Mouse (Mus musculus) T-helper 17 cell (primary cell): ENCODE measurements around the gene Actrt3.
"Not testable (repeated sequence)": the region's sequence is repeated elsewhere in the genome, so short reads cannot be mapped to it uniquely, and the experiment has no call there.

Experiments
- in situ Hi-C, 2 experiments: fragments of 300-600 bp; cut with MboI, MseI; formaldehyde crosslinking; loops; 1 replicate in 1 of 2; 2 replicates in 1 of 2; pipeline ENCODE4 v1.15.1; 2025; ENCODE audit warnings: high pct_unique_total_duplicates in 2 of 2

The Actrt3 gene

DNA sequence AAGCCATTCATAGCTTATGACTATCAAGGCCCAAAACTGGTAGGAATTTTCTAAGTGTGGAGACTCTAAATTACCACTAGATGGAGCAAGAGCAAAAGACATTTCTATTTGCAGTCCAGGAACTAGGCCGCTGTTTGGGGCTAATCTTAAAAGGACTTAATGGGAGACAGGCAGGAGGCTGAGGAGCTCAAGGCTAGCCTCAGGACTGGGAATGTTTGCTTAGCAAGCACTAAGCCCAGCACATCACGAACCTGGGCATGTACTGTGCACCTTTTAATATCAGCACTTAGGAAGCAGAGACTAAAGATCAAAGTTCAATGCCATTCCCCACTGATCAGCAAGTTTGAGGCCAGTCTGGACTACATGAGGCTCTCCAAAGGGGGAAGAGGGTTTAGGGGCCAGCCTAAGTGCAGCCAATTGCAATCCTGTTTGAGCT is 7.3 kb downstream of the Actrt3 start:
- in situ Hi-C loops, result loop anchor here (25.0 kb wide), 2 partner anchors 1780 to 1805 kb away; partner anchors contain the start of genes Eif5a2 (in 1 of the 2) and Rpl22l1 (in 1 of the 2)

DNA sequence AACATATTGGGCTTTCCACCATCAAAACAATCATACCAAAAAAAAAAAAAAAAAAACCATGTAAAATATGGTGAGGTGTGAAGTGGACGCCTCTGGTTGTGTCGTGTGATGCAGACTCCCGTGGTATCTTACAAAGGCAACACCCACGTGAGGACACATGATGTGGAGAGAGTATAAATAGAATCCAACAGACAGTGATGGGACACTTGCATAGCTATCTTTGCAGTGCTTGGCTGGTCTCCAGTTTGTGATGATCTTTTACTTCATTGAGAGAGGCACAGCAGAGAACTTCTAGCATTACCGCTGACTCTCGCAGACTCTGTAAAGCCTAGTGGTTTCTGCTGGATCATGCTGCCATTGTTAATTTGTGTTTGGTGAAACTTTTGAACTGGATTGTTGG is 10.9 kb downstream of the Actrt3 start:
- in situ Hi-C loops, result loop anchor here (5.0 to 25.0 kb wide), 3 partner anchors 183 to 1802 kb away; partner anchors contain the start of genes Eif5a2 (in 1 of the 2) and Rpl22l1 (in 1 of the 2)

DNA sequence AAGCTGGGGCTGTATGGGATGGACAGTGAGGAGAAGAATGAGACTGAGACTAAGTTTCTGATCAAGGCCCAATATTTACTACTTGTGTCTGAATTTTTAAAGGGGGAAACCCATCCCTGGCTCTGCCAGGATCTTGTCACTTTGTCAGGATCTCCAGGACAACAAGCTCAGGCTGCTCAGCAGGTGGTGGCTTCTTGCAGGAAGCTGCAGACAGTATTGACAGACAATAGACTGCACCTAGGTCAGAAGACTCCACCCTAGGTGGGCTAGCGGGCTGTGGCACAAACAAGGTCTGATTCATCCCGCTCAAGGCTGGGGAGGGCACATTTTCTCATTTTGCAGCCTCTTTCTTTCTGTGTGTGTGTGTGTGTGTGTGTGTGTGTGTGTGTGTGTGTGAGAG is 26.2 kb downstream of the Actrt3 start:
- in situ Hi-C loops, result no loop called here

DNA sequence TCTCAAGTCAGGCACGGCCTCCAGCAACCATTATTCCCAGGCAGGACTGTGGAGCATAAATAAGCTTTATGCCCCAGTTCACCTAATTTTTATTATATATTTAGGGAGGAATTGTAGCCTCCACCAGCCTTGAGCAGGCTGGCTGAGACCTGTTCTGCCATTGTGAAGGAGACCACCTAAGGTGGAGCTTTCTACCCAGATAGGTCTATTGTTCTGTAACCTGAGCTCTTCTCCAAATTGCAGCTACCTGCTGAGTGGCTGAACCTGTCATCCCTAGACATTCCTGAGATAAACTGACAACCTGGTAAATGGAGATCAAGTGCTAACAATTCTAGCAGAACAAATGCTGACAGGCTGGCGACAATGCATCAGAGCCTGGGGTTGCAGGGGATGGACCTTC is 33.4 kb downstream of the Actrt3 start:
- in situ Hi-C loops, result not testable (repeated sequence)

DNA sequence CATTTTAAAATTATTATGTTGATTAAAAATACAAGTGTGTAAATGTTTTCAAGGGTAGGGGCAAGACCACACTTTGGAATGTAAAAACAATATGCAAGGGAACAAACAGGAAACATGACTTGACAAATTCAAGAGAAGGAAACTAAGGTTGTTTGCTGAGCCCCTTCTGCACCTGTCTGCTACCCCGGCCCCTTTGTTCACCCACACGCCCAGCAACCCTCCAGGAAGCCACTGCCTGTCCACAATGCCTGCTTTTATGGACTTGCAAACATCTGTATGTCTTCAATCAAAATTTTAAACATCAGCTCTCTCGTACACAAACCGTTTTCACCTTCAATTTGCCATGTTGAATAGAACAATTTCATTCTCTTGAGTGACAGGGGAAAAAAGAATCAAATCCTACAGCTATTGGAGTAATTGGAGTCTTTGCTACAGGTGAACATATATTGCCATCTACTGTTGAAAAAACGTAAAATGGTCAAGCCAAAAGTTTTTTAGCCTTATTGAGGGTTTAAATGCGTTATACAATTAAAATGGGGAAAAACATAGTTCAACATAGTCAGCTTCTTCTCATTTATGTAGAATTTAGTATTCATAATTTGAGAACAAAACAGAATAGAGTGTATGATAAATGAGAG is 38.9 kb downstream of the Actrt3 start:
- in situ Hi-C loops, result no loop called here

DNA sequence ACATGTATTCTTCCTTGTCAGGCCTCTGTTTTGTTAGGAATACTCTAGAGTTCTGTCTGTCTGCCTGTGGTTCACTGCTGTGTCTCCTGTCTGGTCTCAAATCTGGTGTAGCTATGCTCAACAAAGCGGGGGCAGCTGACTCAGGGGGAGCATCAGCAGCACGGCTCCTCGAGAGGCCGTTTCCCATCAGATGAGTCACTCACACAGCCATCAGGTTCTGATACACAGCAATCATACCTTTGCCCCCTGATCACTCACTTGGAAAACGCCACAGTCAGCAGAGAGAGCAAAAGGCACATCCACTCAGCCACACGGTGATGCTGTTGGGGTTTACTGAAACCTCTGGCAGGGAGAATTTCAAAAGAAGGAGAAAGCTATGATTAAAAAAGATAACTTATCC is 46.0 kb downstream of the Actrt3 start:
- in situ Hi-C loops, result no loop called here

DNA sequence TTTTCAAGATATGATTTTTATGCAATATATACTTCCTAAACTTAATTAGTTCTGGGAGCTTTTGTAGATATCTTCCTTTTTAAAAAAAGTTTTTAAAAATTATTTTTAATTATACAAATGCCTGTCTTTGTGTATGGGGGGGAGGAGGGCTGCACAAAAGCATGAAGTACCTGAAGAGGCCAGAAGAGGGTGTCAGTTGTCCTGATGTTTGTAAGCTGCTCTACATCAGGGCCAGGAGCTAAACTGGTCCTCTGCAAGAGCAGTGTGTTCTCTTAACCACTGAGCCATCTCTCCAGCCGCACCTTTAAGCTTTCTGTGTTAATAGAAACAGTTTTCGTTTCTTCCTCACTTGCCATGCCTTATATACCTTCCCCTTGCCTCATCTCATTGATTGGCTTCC is 49.5 kb downstream of the Actrt3 start:
- in situ Hi-C loops, result no loop called here

DNA sequence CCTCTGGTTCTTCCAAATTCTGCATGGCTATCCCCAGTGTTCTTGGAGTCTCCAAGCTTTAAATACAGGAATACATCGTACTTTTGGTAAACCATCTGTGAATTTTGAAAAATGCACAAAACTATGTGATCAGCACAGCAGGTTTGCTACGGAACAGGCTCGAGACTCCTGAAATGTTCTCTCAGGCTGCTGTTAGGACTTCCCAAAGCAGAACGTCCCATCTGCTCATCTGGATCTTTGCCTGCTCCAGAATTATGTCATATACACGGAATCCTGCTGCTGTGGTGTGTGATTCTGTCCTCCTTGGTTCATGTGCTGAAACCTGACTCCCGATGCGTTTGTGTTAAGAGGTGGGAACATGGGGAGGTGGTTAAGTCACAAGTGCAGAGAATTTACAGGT is 50.8 kb downstream of the Actrt3 start:
- in situ Hi-C loops, result loop anchor here in 1 of 2 experiments (25.0 kb wide), 1 partner anchor 1512 kb away; no protein-coding TSS in a partner anchor

DNA sequence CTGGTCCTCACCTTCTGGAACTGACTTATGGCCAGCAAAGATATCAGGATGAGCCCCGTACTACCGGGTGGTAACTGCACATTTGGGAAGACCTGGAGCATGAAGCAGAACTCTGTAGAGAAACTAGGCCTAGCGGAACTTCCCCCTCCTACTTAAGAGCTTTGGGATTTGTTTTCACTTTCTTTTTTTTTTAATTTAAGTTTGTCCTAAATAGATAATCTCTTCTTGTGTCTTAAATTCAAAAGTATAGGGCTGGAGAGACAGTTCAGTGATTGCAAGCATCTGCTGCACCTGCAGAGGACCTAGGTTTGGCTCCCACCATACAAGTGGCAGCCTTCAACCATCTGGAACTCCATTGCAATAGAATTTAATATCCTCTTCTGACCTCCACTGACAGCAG is 51.8 kb downstream of the Actrt3 start, which contains the start of gene Mecom:
TSS of gene Mecom (minus strand) at position 101 of the 400 bp plus-strand sequence.
- in situ Hi-C loops, result loop anchor here in 1 of 2 experiments (25.0 kb wide), 1 partner anchor 1511 kb away; no protein-coding TSS in a partner anchor
